Mouse (Mus musculus) thymus, postnatal 10 days (tissue): ENCODE data around the gene Gm11213.

Source experiments
- DNase-seq, 2 experiments: peaks; one replicate each; pipeline ENCODE4 v3.0.0; 2021; ENCODE audit warnings: low spot score in 2 of 2

The Gm11213 gene

GRCm38 (mm10) chr4:63580078-63580477, 25.0 kb downstream of the Gm11213 start:
- DNase-seq = no peak

- no peak for DNase-seq
Measured at GRCm38 (mm10) chr4:63579649-63580048, 25.4 kb downstream of the Gm11213 start.

- DNase-seq = no peak
Measured at GRCm38 (mm10) chr4:63572621-63573020, 32.4 kb downstream of the Gm11213 start.

GRCm38 (mm10) chr4:63570208-63570781, 34.8 kb downstream of the Gm11213 start:
- DNase-seq = no peak

- no peak for DNase-seq
Measured at GRCm38 (mm10) chr4:63569322-63569721, 35.7 kb downstream of the Gm11213 start.

- no peak for DNase-seq
Measured at GRCm38 (mm10) chr4:63567712-63568390, 37.2 kb downstream of the Gm11213 start.

- no peak for DNase-seq
Measured at GRCm38 (mm10) chr4:63562742-63563141, 42.3 kb downstream of the Gm11213 start.

GRCm38 (mm10) chr4:63561861-63562675, 43.0 kb downstream of the Gm11213 start:
- DNase-seq = peak; percentile 62 to 64

- DNase-seq = peak; percentile 18 to 29
Measured at GRCm38 (mm10) chr4:63560079-63560478, 45.0 kb downstream of the Gm11213 start.

- DNase-seq = peak; percentile 14 to 15
Measured at GRCm38 (mm10) chr4:63559127-63559697, 45.8 kb downstream of the Gm11213 start.

- DNase-seq = peak; percentile 68 to 77
Measured at GRCm38 (mm10) chr4:63558407-63559081, 46.5 kb downstream of the Gm11213 start, which contains the start of gene Tmem268. TSS of gene Tmem268 (plus strand) at chr4:63558781.

- no peak for DNase-seq
Measured at GRCm38 (mm10) chr4:63557124-63558059, 47.7 kb downstream of the Gm11213 start.

GRCm38 (mm10) chr4:63556665-63557064, 48.4 kb downstream of the Gm11213 start:
- no peak for DNase-seq

GRCm38 (mm10) chr4:63555111-63555510, 50.0 kb downstream of the Gm11213 start:
- DNase-seq = no peak

GRCm38 (mm10) chr4:63554616-63555015, 50.4 kb downstream of the Gm11213 start:
- DNase-seq = no peak

- DNase-seq = no peak
Measured at GRCm38 (mm10) chr4:63553789-63554576, 51.1 kb downstream of the Gm11213 start.

GRCm38 (mm10) chr4:63552865-63553264, 52.2 kb downstream of the Gm11213 start:
- no peak for DNase-seq

- DNase-seq = no peak
Measured at GRCm38 (mm10) chr4:63550908-63551307, 54.2 kb downstream of the Gm11213 start.

GRCm38 (mm10) chr4:63548491-63548890, 56.6 kb downstream of the Gm11213 start:
- DNase-seq = no peak

- no peak for DNase-seq
Measured at GRCm38 (mm10) chr4:63547799-63548198, 57.3 kb downstream of the Gm11213 start.
